Mouse (Mus musculus) cerebellum, adult 18-20 months (tissue): ENCODE data around the gene Bdp1.

Experiments
- DNase-seq, 2 experiments: peaks; one replicate each; pipeline ENCODE4 v3.0.0; 2021

Gene Bdp1

DNA sequence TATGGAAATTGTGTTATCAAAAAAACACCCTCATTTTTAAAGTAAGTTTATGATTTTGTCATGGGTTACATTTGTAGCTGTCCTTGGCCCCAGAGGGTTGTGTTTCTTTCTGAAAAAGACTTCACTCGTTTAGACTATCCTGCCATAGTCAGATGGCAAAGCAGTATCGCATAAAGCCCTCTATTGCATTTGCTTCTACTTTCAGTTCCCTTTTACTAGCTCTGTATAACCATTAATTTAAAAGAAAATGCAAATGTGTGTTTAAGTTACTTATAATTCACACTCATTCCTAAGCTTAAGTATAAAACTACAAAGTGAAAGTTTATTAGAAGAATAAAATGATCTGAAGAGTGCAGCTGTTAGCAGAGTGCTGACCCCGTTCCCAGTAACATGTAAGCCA lies 104.8 kb downstream of the Bdp1 start:
- no peak for DNase-seq

- no peak for DNase-seq
These were observed 105.8 kb downstream of the Bdp1 start for GRCm38 (mm10) chr13:99998099-99998498.

- no peak for DNase-seq
These were observed 114.3 kb downstream of the Bdp1 start for GRCm38 (mm10) chr13:99989592-99989991.

DNA sequence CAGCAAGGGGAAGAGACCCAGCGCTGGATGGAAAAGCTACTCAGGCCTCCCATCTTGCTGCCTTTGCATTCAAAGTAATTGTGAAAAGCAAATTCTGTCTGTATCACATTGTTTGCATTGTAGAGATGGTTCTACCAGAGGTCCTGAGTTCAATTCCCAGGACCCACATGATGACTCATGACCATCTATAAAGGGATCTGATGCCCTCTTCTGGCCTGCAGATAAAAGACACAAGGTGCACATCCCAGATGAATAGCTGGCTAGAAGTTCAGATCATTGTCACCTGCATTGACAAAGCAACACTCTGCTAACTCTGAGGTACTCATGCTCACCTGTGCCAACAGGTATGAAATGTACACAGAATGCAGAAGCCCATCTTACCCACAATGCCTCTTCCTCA lies 120.5 kb downstream of the Bdp1 start:
- no peak for DNase-seq

DNA sequence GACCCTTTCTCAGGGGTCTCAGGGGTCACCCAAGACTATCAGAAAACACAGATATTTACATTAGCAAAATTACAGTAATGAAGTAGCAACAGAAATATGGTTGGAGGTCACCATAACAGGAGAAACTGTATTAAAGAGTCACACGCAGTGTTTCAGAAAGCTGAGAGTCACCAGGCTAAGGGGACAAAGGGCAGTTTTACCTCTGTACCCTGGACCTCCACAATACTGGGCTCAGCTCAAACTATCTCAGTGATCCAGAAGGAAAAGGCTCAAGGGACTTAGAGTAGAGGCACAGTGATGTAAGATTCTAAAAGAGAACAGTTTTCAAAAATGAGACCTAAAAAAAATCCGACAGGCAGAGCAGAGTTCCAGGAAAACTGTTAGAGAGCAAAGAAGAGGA lies 124.5 kb downstream of the Bdp1 start:
- no peak for DNase-seq

DNA sequence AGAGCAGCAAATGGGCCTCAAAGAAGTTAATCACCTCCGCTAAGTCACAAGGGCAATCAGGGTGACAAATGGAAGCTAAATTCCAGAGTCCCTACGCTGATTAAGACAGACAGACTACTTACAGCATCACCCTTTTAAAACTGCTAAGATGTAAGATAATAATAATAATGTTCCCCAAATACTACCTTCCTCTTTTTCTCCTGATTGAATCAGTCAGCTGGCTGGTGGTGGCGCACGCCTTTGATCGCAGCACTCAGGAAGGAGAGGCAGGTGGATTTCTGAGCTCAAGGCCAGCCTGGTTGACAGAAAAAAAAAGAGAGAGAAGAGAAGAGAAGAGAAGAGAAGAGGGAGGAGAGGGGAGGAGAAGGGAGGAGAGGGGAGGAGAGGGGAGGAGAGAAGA lies 133.8 kb downstream of the Bdp1 start:
- DNase-seq: no peak
